Mouse (Mus musculus) left cerebral cortex, postnatal 10 days (tissue): ENCODE data around the gene Abraxas1. TPM values are rescaled to one million over a fixed set of nuclear protein-coding genes. Genes with fewer than 3 reads are reported as not detected.

Experiments used
- total RNA-seq, 2 experiments: library from RNA; stranded (reverse); gene quantifications; 2 replicates each; pipeline ENCODE4 v1.2.3; 2021

Gene Abraxas1
- total RNA-seq, 2 experiments from 2014 or later, result 4.8 to 5.7 TPM

Other genes starting within 250 kb of the Abraxas1 start
- gene Plac8, start 248.7 kb downstream of the Abraxas1 start, total RNA-seq, result not detected
- gene Coq2, start 145.8 kb downstream of the Abraxas1 start, total RNA-seq, result 10 to 100 TPM; 59.7 to 59.9 TPM
- gene Hpse, start 101.2 kb downstream of the Abraxas1 start, total RNA-seq, result 1 to 10 TPM; 2.5 to 2.7 TPM
- 10 to 100 TPM; 17.8 to 19.9 TPM for gene Helq, start 22.4 kb downstream of the Abraxas1 start, total RNA-seq
- 10 to 100 TPM; 56.0 to 57.8 TPM for gene Mrps18c, start 22.3 kb downstream of the Abraxas1 start, total RNA-seq
- gene Gpat3, start 24.7 kb upstream of the Abraxas1 start, total RNA-seq, result 1 to 10 TPM; 1.7 to 1.8 TPM